In the genomic region with DNA sequence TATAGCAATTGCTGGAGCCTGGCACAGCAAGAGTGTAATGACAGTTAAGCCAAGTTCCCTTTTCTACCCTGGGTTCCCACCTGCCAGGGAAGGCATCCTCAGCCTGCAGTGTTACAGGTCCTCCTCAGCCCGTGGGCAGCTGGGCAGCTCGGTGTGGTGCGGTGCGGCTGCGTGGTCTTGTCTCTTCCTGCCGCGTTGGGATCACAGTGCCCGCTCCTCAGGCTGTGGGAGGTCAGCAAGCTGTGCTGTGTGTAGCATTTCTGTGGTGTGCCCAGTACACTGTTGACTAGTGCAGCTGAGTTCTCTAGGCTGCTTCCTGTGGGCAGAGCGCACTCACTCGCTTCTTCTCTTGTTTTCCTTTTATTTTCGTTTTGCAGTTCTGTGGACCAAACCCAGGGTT, we compare ENCODE assay signal across 14 mouse cellular contexts. TPM values are rescaled to one million over a fixed set of nuclear protein-coding genes. Genes with fewer than 3 reads are reported as not detected.
DNase-seq lines count a peak whose midpoint lies in the region; ATAC-seq and TF ChIP-seq lines count a peak whose summit lies in the region.
"Had no signal": no experiment of that assay in that cellular context is flagged by ENCODE, and none has a peak within 500 bp of the region (broad histone marks: within the 10 kb centered on the region; RNA-seq: fewer than 3 reads in every experiment).

No protein-coding gene starts in this region.

- no peaks in the 10 kb centered on the region for H3K27me3 ChIP-seq in liver, adult 2 months (ENCODE audit: control insufficient read depth, insufficient read depth, low read length)
- H3K27me3 ChIP-seq in liver, embryonic 11.5 days (replicated peaks; ENCODE audit: control insufficient read depth, insufficient read depth, low read length) = no peaks in the 10 kb centered on the region
- no peaks in the 10 kb centered on the region for H3K27me3 ChIP-seq in neural tube, embryonic 15.5 days (replicated peaks)

- no peaks in the 10 kb centered on the region for H3K79me2 ChIP-seq in liver, adult 2 months (ENCODE audit: control insufficient read depth, insufficient read depth, low read length)

- no peak for DNase-seq in liver, adult 2 months (ENCODE audit: extremely low read depth, low read depth, low spot score)
- DNase-seq in liver, embryonic 11.5 days (ENCODE audit: low spot score) = no peak
- peak; percentile 46 for DNase-seq in thymus, postnatal 0 days (ENCODE audit: low spot score)
- DNase-seq in embryo, embryonic 10 days (ENCODE audit: low spot score) = no peak
- DNase-seq in right cerebral cortex, adult 2 months (ENCODE audit: low spot score in 2 of 2) = no peak
- DNase-seq: adrenal gland, postnatal 14 days; gastrocnemius, postnatal 10 days; kidney, postnatal 14 days; layer of hippocampus, postnatal 36 days had no signal

- no peak overlapping the region for H3K9ac ChIP-seq in liver, adult 2 months (ENCODE audit: low read depth, low read length)
- H3K9ac ChIP-seq in liver, embryonic 11.5 days (ENCODE audit: low read depth, low read length) = no peak overlapping the region
- no peak overlapping the region for H3K9ac ChIP-seq in neural tube, embryonic 15.5 days (replicated peaks)

- H3K4me2 ChIP-seq in liver, embryonic 11.5 days = no peak overlapping the region
- H3K4me2 ChIP-seq in neural tube, embryonic 15.5 days = no peak overlapping the region

- TF ChIP-seq CTCF in liver, adult 2 months (IDR thresholded peaks at IDR 0.05; ENCODE audit: low read depth, low read length) = no peak

- peaks cover 27% of the 10 kb centered on the region for H3K36me3 ChIP-seq in liver, adult 2 months (ENCODE audit: control insufficient read depth, insufficient read depth, low read length)
- H3K36me3 ChIP-seq in liver, embryonic 11.5 days (ENCODE audit: control insufficient read depth, insufficient read depth, low read length) = peaks cover 67% of the 10 kb centered on the region
- peaks cover 87% of the 10 kb centered on the region for H3K36me3 ChIP-seq in neural tube, embryonic 15.5 days

- no peak for TF ChIP-seq POLR2A in liver, adult 2 months (IDR thresholded peaks at IDR 0.05; ENCODE audit: extremely low read depth, insufficient read depth, low read length)

- no peak for ATAC-seq in liver, embryonic 11.5 days (replicated peaks; ENCODE audit: low FRiP score)
- peak; percentile 47 for ATAC-seq in monocyte, adult 5-6 weeks (replicated peaks; ENCODE audit: insufficient number of reproducible peaks, low FRiP score, low TSS enrichment, poor library complexity, severe bottlenecking)
- no peak for ATAC-seq in neural tube, embryonic 15.5 days (ENCODE audit: low FRiP score)
- ATAC-seq: hindbrain, embryonic 16.5 days had no signal

- peak overlapping the region; percentile 54 for H3K4me3 ChIP-seq in liver, adult 2 months (ENCODE audit: insufficient read depth, low read depth, low read length)
- H3K4me3 ChIP-seq in liver, embryonic 11.5 days (ENCODE audit: low read depth, low read length) = no peak overlapping the region
- H3K4me3 ChIP-seq in brown adipose tissue, adult 24 weeks (ENCODE audit: insufficient read depth, low read depth, low read length) = peak overlapping the region; percentile 47
- no peak overlapping the region for H3K4me3 ChIP-seq in neural tube, embryonic 15.5 days (replicated peaks)

- no peaks in the 10 kb centered on the region for H3K4me1 ChIP-seq in liver, adult 2 months (ENCODE audit: control insufficient read depth, insufficient read depth, low read length)
- no peaks in the 10 kb centered on the region for H3K4me1 ChIP-seq in liver, embryonic 11.5 days (replicated peaks; ENCODE audit: control insufficient read depth, insufficient read depth, low read length)
- H3K4me1 ChIP-seq in brown adipose tissue, adult 24 weeks (ENCODE audit: control insufficient read depth, insufficient read depth, insufficient read length, low read length) = no peaks in the 10 kb centered on the region
- no peaks in the 10 kb centered on the region for H3K4me1 ChIP-seq in neural tube, embryonic 15.5 days

- no peak overlapping the region for H3K27ac ChIP-seq in liver, adult 2 months (replicated peaks; ENCODE audit: insufficient read depth, low read depth, low read length)
- H3K27ac ChIP-seq in liver, embryonic 11.5 days (ENCODE audit: low read depth, low read length) = no peak overlapping the region
- H3K27ac ChIP-seq in brown adipose tissue, adult 24 weeks (replicated peaks; ENCODE audit: low read depth, low read length) = no peak overlapping the region
- H3K27ac ChIP-seq in neural tube, embryonic 15.5 days (replicated peaks) = no peak overlapping the region

- H3K9me3 ChIP-seq in liver, embryonic 11.5 days (ENCODE audit: control insufficient read depth, low read length) = no peaks in the 10 kb centered on the region
- H3K9me3 ChIP-seq in neural tube, embryonic 15.5 days (replicated peaks) = no peaks in the 10 kb centered on the region

- WGBS in liver, adult 2 months = 90% methylated on average over 11 of the region's 11 CpGs
- WGBS in liver, embryonic 11.5 days = 87% methylated on average over 11 of the region's 11 CpGs
- 95% methylated on average over 11 of the region's 11 CpGs for WGBS in neural tube, embryonic 15.5 days

RNA-seq across cellular contexts. Expression of a gene that starts 25.4 kb away (rescaled TPM):
- 15.3 and 21.7 TPM in 2 replicates for total RNA-seq in liver, adult 2 months (2014; rRNA removed)
- polyA plus RNA-seq in liver, adult 2 months (2012; rRNA removed) = 16.9 and 19.7 TPM in 2 replicates
- 45.5 and 47.6 TPM in 2 replicates for polyA plus RNA-seq in liver, embryonic 11.5 days (2014; fragmentation: Nextera tagmentation; extraction: Ambion mirVana)
- 26.3 and 38.6 TPM in 2 replicates for polyA plus RNA-seq in brown adipose tissue, adult 24 weeks (2012; ENCODE audit: insufficient read depth, insufficient read length, missing spikeins)
- total RNA-seq in monocyte, adult 5-6 weeks (2017) = 14.2 to 34.6 TPM (median 17.8 TPM) in 3 replicates
- 24.9 and 29.7 TPM in 2 replicates for polyA plus RNA-seq in thymus, postnatal 0 days (2015; fragmentation: Nextera tagmentation; extraction: Ambion mirVana)
- polyA plus RNA-seq in neural tube, embryonic 15.5 days (2015; fragmentation: Nextera tagmentation; extraction: Ambion mirVana) = 43.6 and 48.0 TPM in 2 replicates

RNA-seq across cellular contexts. Expression of a gene that starts 28.8 kb away (rescaled TPM):
- total RNA-seq in liver, adult 2 months (2014; rRNA removed) = 86.3 and 116 TPM in 2 replicates
- polyA plus RNA-seq in liver, adult 2 months (2012; rRNA removed) = 120 and 192 TPM in 2 replicates
- 5.2 and 5.4 TPM in 2 replicates for polyA plus RNA-seq in liver, embryonic 11.5 days (2014; fragmentation: Nextera tagmentation; extraction: Ambion mirVana)
- polyA plus RNA-seq in brown adipose tissue, adult 24 weeks (2012; ENCODE audit: insufficient read depth, insufficient read length, missing spikeins) = not detected in 2 replicates
- total RNA-seq in monocyte, adult 5-6 weeks (2017) = not detected in 3 replicates
- polyA plus RNA-seq in thymus, postnatal 0 days (2015; fragmentation: Nextera tagmentation; extraction: Ambion mirVana) = 0.13 TPM in 1 of 2 replicates, not detected in the other
- polyA plus RNA-seq in neural tube, embryonic 15.5 days (2015; fragmentation: Nextera tagmentation; extraction: Ambion mirVana) = 0.56 and 0.75 TPM in 2 replicates
- polyA plus RNA-seq: heart, embryonic 14.5 days had no signal

RNA-seq across cellular contexts. Expression of a gene that starts 41.7 kb away (rescaled TPM):
- total RNA-seq in liver, adult 2 months (2014; rRNA removed) = not detected in 2 replicates
- not detected in 2 replicates for polyA plus RNA-seq in liver, adult 2 months (2012; rRNA removed)
- not detected in 2 replicates for polyA plus RNA-seq in liver, embryonic 11.5 days (2014; fragmentation: Nextera tagmentation; extraction: Ambion mirVana)
- 5.1 and 10.4 TPM in 2 replicates for polyA plus RNA-seq in brown adipose tissue, adult 24 weeks (2012; ENCODE audit: insufficient read depth, insufficient read length, missing spikeins)
- not detected in 3 replicates for total RNA-seq in monocyte, adult 5-6 weeks (2017)
- 0.05 and 0.10 TPM in 2 replicates for polyA plus RNA-seq in thymus, postnatal 0 days (2015; fragmentation: Nextera tagmentation; extraction: Ambion mirVana)
- 1.9 and 2.7 TPM in 2 replicates for polyA plus RNA-seq in neural tube, embryonic 15.5 days (2015; fragmentation: Nextera tagmentation; extraction: Ambion mirVana)

Comparison
In these comparisons a context has a peak if more than half of its experiments do, and no peak if none do; other contexts are left out.
1. H3K4me3 ChIP-seq: peak in liver, adult 2 months (single experiment) and brown adipose tissue, adult 24 weeks (single experiment); none in liver, embryonic 11.5 days (single experiment) and neural tube, embryonic 15.5 days (single experiment).
2. RNA of a gene that starts 28.8 kb away (polyA plus RNA-seq): 120 to 192 TPM in liver, adult 2 months; 5.2 to 5.4 TPM in liver, embryonic 11.5 days, 0.56 to 0.75 TPM in neural tube, embryonic 15.5 days, not detected in brown adipose tissue, adult 24 weeks and 0.13 TPM in thymus, postnatal 0 days; every median in the first group is over 10 times any median in the second.